Mouse (Mus musculus) cerebellum, adult 2 months (tissue): Measurements from ENCODE around the gene Fhad1.

ENCODE experiments used
- CTCF ChIP-seq: fragments of 200-500 bp; IDR thresholded peaks from 2 replicates; pipeline ENCODE4 v1.5.1; 2011; ENCODE audit warnings: low read depth, mild to moderate bottlenecking, control low read depth, low read length, moderate library complexity, borderline replicate concordance; ENCODE audit not compliant: insufficient read depth
- POLR2A ChIP-seq: fragments of 200-500 bp; IDR thresholded peaks from 2 replicates; pipeline ENCODE4 v1.6.1; 2011; ENCODE audit warnings: low read length, control low read depth, borderline replicate concordance; ENCODE audit not compliant: insufficient read depth

DNA sequence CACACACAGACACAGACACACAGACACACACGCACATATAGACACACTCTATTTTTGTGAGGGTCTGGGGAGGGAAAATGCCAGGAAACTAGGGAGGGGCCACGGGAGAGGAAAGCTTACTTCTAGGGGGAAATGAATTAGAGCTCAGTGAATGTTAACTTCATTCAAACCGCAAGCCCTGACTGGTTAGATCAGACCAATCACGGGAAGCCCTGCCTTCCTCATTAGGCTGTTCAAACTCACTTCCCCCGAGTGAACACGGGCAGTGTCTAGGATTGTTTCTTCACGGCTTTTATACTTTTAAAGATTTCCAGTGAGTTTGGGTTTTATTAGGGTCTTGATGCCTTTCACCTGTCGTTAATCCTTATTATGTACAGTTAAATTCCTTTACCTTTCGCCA is 37.5 kb downstream of the Fhad1 start:
- TF ChIP-seq POLR2A = no peak
- TF ChIP-seq CTCF = no peak
